Mouse (Mus musculus) CH12.LX (cell line): ENCODE results near the gene Bco1. TPM values are rescaled to one million over a fixed set of nuclear protein-coding genes. Genes with fewer than 3 reads are reported as not detected.
A peak's percentile ranks its signal among the peaks of the same experiment; 100 is the strongest.

Source experiments
- DNase-seq: peaks from one replicate; pipeline ENCODE4 v3.0.0-alpha.2; 2013; ENCODE audit errors: extremely low read depth
- H3K27ac ChIP-seq: 2 replicates; pipeline ENCODE4 v1.5.1; 2012; ENCODE audit warnings: low read depth, mild to moderate bottlenecking, control low read depth, moderate library complexity; ENCODE audit not compliant: insufficient read depth
- H3K27me3 ChIP-seq: replicated peaks from 2 replicates; pipeline ENCODE3; 2012; ENCODE audit warnings: inconsistent platforms
- H3K36me3 ChIP-seq, 2 experiments: replicated peaks in 1 of 2; 2 replicates each; pipeline versions ENCODE3 to v1.6.1; 2012; ENCODE audit warnings: inconsistent platforms in 1 of 2, low read length in 1 of 2, mild to moderate bottlenecking in 1 of 2, mixed read lengths in 1 of 2, moderate library complexity in 1 of 2; ENCODE audit not compliant: control insufficient read depth in 1 of 2, insufficient read depth in 1 of 2
- H3K4me1 ChIP-seq, 2 experiments: 2 replicates each; pipeline ENCODE4 v1.6.1; 2012; ENCODE audit warnings: inconsistent platforms in 1 of 2, moderate library complexity in 1 of 2; ENCODE audit not compliant: insufficient read depth in 2 of 2, control insufficient read depth in 1 of 2
- H3K4me2 ChIP-seq: 2 replicates; pipeline ENCODE4 v1.6.1; 2012; ENCODE audit warnings: low read depth, mild to moderate bottlenecking, control low read depth; ENCODE audit not compliant: poor library complexity, insufficient read depth, severe bottlenecking
- H3K4me3 ChIP-seq, 3 experiments: fragments of 150-350 bp in 1 of 3; sonication (generic) in 1 of 3; replicated peaks in 1 of 3; 2 replicates each; pipeline versions ENCODE3 to v1.5.1; 2011 to 2012; ENCODE audit warnings: low read depth in 2 of 3, low read length in 2 of 3, mild to moderate bottlenecking in 2 of 3, moderate library complexity in 2 of 3, control low read depth in 1 of 3, improper control_type of control experiment in 1 of 3, inconsistent platforms in 1 of 3, mixed read lengths in 1 of 3; ENCODE audit not compliant: poor library complexity in 1 of 3
- H3K79me2 ChIP-seq: replicated peaks from 2 replicates; pipeline ENCODE4 v1.6.1; 2012; ENCODE audit warnings: mild to moderate bottlenecking, moderate library complexity; ENCODE audit not compliant: control insufficient read depth, poor library complexity, insufficient read depth, severe bottlenecking; ENCODE audit errors: extremely low read depth
- H3K9ac ChIP-seq: 2 replicates; pipeline ENCODE4 v1.6.1; 2012; ENCODE audit warnings: low read depth, mild to moderate bottlenecking, control low read depth, moderate library complexity; ENCODE audit not compliant: insufficient read depth
- H3K9me3 ChIP-seq: replicated peaks from 2 replicates; pipeline ENCODE3; 2012; ENCODE audit warnings: low read length, inconsistent platforms, mixed read lengths
- CTCF ChIP-seq, 2 experiments: IDR thresholded peaks in 1 of 2; conservative IDR thresholded peaks in 1 of 2; 2 replicates each; pipeline ENCODE4 v1.5.1; 2011 to 2012; ENCODE audit warnings: low read depth in 2 of 2, low read length in 2 of 2, improper control_type of control experiment in 1 of 2, inconsistent platforms in 1 of 2, mild to moderate bottlenecking in 1 of 2, moderate library complexity in 1 of 2
- IRF4 ChIP-seq: IDR thresholded peaks from 2 replicates; pipeline ENCODE4 v1.6.1; 2014; ENCODE audit warnings: low read depth, mild to moderate bottlenecking, inconsistent platforms, low read length, improper control_type of control experiment
- JUN ChIP-seq: IDR thresholded peaks from 2 replicates; pipeline ENCODE4 v1.6.1; 2011; ENCODE audit warnings: low read depth, mild to moderate bottlenecking, low read length, improper control_type of control experiment, moderate library complexity; ENCODE audit not compliant: insufficient read depth
- JUND ChIP-seq: conservative IDR thresholded peaks from 2 replicates; pipeline ENCODE4 v1.6.1; 2011; ENCODE audit warnings: low read depth, low read length, improper control_type of control experiment
- MAX ChIP-seq: IDR thresholded peaks from 2 replicates; pipeline ENCODE4 v1.6.1; 2011; ENCODE audit warnings: low read length, improper control_type of control experiment
- MEF2A ChIP-seq: IDR thresholded peaks from 2 replicates; pipeline ENCODE4 v1.6.1; 2014; ENCODE audit warnings: low read depth, mild to moderate bottlenecking, inconsistent platforms, low read length, improper control_type of control experiment, borderline replicate concordance
- POLR2AphosphoS2 ChIP-seq: IDR thresholded peaks from 2 replicates; pipeline ENCODE4 v1.6.1; 2011; ENCODE audit warnings: low read depth, low read length, improper control_type of control experiment
- RAD21 ChIP-seq: IDR thresholded peaks from 2 replicates; pipeline ENCODE4 v1.6.1; 2011; ENCODE audit warnings: low read depth, mild to moderate bottlenecking, low read length, improper control_type of control experiment, moderate library complexity
- RCOR1 ChIP-seq: conservative IDR thresholded peaks from 2 replicates; pipeline ENCODE4 v1.6.1; 2012; ENCODE audit warnings: low read depth, mild to moderate bottlenecking, inconsistent platforms, low read length, improper control_type of control experiment
- SMC3 ChIP-seq: IDR thresholded peaks from 2 replicates; pipeline ENCODE4 v1.6.1; 2011; ENCODE audit warnings: low read depth, low read length, improper control_type of control experiment
- TCF12 ChIP-seq: IDR thresholded peaks from 2 replicates; pipeline ENCODE4 v1.6.1; 2014; ENCODE audit warnings: low read depth, mild to moderate bottlenecking, inconsistent platforms, low read length, improper control_type of control experiment
- ZNF384 ChIP-seq: IDR thresholded peaks from 2 replicates; pipeline ENCODE4 v1.6.1; 2012; ENCODE audit warnings: low read depth, low read length, improper control_type of control experiment, inconsistent platforms
- dilution Hi-C: fragments of 300-500 bp; cut with MboI; formaldehyde crosslinking; loops from 2 replicates; pipeline ENCODE4 v1.14.3; 2020; ENCODE audit warnings: low sequenced_read_pairs; ENCODE audit not compliant: extremely low pct_unique_long_range_greater_than_20kb, extremely low pct_ligation_motif_present
- in situ Hi-C: fragments of 300-500 bp; cut with MboI; formaldehyde crosslinking; loops from 3 replicates; pipeline ENCODE4 v1.14.3; 2019; ENCODE audit warnings: low sequenced_read_pairs, low pct_ligation_motif_present, low pct_unique_long_range_greater_than_20kb, mixed read lengths
- polyA plus RNA-seq: library from polyadenylated mRNA; unstranded; fragments of >175 nt; gene quantifications from 2 replicates; pipeline ENCODE4 v1.2.1, GENCODE M21; 2012; ENCODE audit warnings: low read depth; ENCODE audit not compliant: insufficient read length
- total RNA-seq, 2 experiments: library from RNA; depleted of rRNA; stranded (reverse); fragments of 300-350 nt in 1 of 2; fragments of >200 nt in 1 of 2; gene quantifications; 2 replicates each; pipeline ENCODE4 v1.2.3; 2012 to 2014

Bco1 gene
- total and polyA plus RNA-seq, 3 experiments: not detected

DNA sequence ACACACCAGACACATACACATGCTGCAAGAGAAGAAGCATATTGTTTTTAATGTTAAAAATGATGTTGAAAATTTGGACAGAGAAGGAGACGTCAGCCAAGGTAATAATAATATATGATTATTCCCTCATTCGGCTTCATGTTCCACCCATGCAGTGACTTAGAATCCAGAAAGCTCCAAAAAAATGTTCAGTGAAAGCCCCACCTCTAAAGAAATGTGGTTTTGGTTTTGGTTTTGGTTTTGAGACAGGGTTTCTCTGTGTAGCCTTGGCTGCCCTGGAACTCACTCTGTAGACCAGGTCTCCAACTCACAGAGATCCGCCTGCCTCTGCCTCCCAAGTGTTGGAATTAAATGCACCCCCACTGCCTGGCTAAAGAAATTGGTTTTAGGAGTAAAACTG, 30.2 kb downstream of the Bco1 start:
- H3K4me1 ChIP-seq: peaks cover 13 to 23% of the 10 kb centered on the region in 2 experiments
- no peaks in the 10 kb centered on the region for H3K9me3 ChIP-seq
- no peaks in the 10 kb centered on the region for H3K79me2 ChIP-seq
- no peaks in the 10 kb centered on the region for H3K36me3 ChIP-seq
- in situ Hi-C loops (no loop called here), dilution Hi-C loops (no loop called here)
- no peak for TF ChIP-seq SMC3
- no peak for TF ChIP-seq MEF2A
- TF ChIP-seq IRF4: peak; percentile 51; the same call in 1 of the 2 replicates
- TF ChIP-seq JUND: 0 out of 2 replicates have a peak, but pooled peaks have one; percentile 7
- TF ChIP-seq ZNF384: peak; percentile 61; the same call in 1 of the 2 replicates
- no peak overlapping the region for H3K9ac ChIP-seq
- no peak for DNase-seq
- peak overlapping the region; percentile 12 for H3K4me2 ChIP-seq
- peaks cover 6% of the 10 kb centered on the region for H3K27me3 ChIP-seq
- H3K27ac ChIP-seq: no peak overlapping the region
- no peak overlapping the region for H3K4me3 ChIP-seq

- H3K4me2 ChIP-seq: peak overlapping the region; percentile 12; the same call in 1 of the 2 replicates
- peaks cover 10 to 17% of the 10 kb centered on the region in 2 experiments for H3K4me1 ChIP-seq
- no peak overlapping the region for H3K27ac ChIP-seq
- peaks cover 6% of the 10 kb centered on the region for H3K27me3 ChIP-seq
- H3K36me3 ChIP-seq: no peaks in the 10 kb centered on the region
- no peaks in the 10 kb centered on the region for H3K79me2 ChIP-seq
- H3K4me3 ChIP-seq: no peak overlapping the region
- dilution Hi-C loops: no loop called here
- no peak overlapping the region for H3K9ac ChIP-seq
- no peak for TF ChIP-seq RCOR1
- TF ChIP-seq MAX: no peak
- no peak for TF ChIP-seq TCF12
- no peak for TF ChIP-seq RAD21
- TF ChIP-seq POLR2AphosphoS2: no peak
- DNase-seq: no peak
- no peaks in the 10 kb centered on the region for H3K9me3 ChIP-seq
- in situ Hi-C loops: no loop called here
These were observed 30.8 kb downstream of the Bco1 start for GRCm38 (mm10) chr8:117126411-117126810.

GRCm38 (mm10) chr8:117127063-117127462, 31.4 kb downstream of the Bco1 start:
- no peak for DNase-seq
- TF ChIP-seq JUN (no peak), CTCF (conservative IDR thresholded peaks at IDR 0.05 in 1 of 2, IDR thresholded peaks at IDR 0.05 in 1 of 2; ENCODE audit: low read depth in 2 of 2, low read length in 2 of 2) (peak; percentile 38 to 41; a peak in 3 of 4 replicates)
- Histone ChIP-seq H3K27me3 (peaks cover 10% of the 10 kb centered on the region), H3K4me1 (peaks cover 7 to 13% of the 10 kb centered on the region in 2 experiments), H3K36me3 (no peaks in the 10 kb centered on the region), H3K4me3 (no peak overlapping the region), H3K27ac (no peak overlapping the region), H3K9me3 (no peaks in the 10 kb centered on the region), H3K4me2 (no peak overlapping the region), H3K79me2 (no peaks in the 10 kb centered on the region), H3K9ac (no peak overlapping the region)
- dilution Hi-C loops (no loop called here), in situ Hi-C loops (no loop called here)
